Mouse (Mus musculus): ENCODE measurements at regions not wholly inside any gene's neighbourhood (a gene's known extent, or its start where the extent isn't known, plus 50 kb on each side); places are given as distances from the start of the nearest gene placed in this dataset.
A peak's percentile ranks its signal among the peaks of the same experiment; 100 is the strongest.

DNA sequence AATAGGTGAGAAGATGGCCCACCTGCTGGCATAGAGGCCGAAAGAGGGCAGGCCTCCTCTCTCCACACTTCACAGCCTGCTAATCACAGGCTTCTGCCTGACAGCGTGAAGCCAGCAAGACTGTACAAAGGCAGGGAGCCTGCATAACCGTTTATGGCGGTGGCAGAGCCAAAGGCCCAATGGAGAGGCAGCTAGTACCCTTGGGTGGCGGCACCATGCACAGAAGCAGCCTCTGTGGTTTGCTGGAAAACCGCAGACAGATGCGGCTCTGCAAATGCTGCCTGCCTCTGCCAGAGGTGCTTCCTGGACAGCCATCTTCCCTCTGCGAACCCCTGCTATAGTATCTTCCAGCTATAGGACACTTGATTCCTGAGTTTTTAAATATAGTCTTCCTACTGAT, 86.2 kb downstream of the Cpn2 start:
- TF ChIP-seq MAFK (IDR thresholded peaks at IDR 0.05; ENCODE audit: insufficient read depth, low read depth, low read length) (no peak), CHD2 (IDR thresholded peaks at IDR 0.05; ENCODE audit: low read depth, low read length) (no peak), HCFC1 (IDR thresholded peaks at IDR 0.05; ENCODE audit: borderline replicate concordance, insufficient read depth, low read length) (no peak), ZC3H11A (IDR thresholded peaks at IDR 0.05; ENCODE audit: borderline replicate concordance, low read depth, low read length) (no peak), ZNF384 (IDR thresholded peaks at IDR 0.05; ENCODE audit: low read depth, low read length) (0 out of 2 replicates have a peak, but pooled peaks have one; percentile 12)

All from ES-E14 (cell line).